Mouse (Mus musculus): ENCODE data around the gene Thrb.

- no peak for TF ChIP-seq ZMIZ1 (IDR thresholded peaks at IDR 0.05; ENCODE audit: low read depth, low read length)
- no peak for TF ChIP-seq POLR2A (IDR thresholded peaks at IDR 0.05; ENCODE audit: control insufficient read depth in 1 of 2, insufficient read depth in 1 of 2, low read depth in 1 of 2, low read length in 2 of 2, poor library complexity in 1 of 2)
- no peak for TF ChIP-seq CTCF (IDR thresholded peaks at IDR 0.05 in 2 of 3, conservative IDR thresholded peaks at IDR 0.05 in 1 of 3; ENCODE audit: control insufficient read depth in 1 of 3, insufficient read depth in 1 of 3, low read depth in 2 of 3, low read length in 3 of 3, poor library complexity in 1 of 3, severe bottlenecking in 1 of 3)
- TF ChIP-seq MYB (IDR thresholded peaks at IDR 0.05; ENCODE audit: low read depth, low read length), result no peak
- no peak for TF ChIP-seq BHLHE40 (IDR thresholded peaks at IDR 0.05; ENCODE audit: borderline replicate concordance, low read depth, low read length)
- TF ChIP-seq JUND (IDR thresholded peaks at IDR 0.05; ENCODE audit: low read depth, low read length), result no peak
These were observed 192.2 kb downstream of the Thrb start for GRCm38 (mm10) chr14:17852236-17852635.
